Mouse (Mus musculus) midbrain, embryonic 10.5 days (tissue): ENCODE results near the gene Igfbp6. TPM values are rescaled to one million over a fixed set of nuclear protein-coding genes. Genes with fewer than 3 reads are reported as not detected.
"Not testable (repeated sequence)": the region's sequence is repeated elsewhere in the genome, so short reads cannot be mapped to it uniquely, and the experiment has no call there.

Experiments used
- DNase-seq: peaks from one replicate; pipeline ENCODE4 v3.0.0-alpha.2; 2017; ENCODE audit warnings: low spot score
- H3K27ac ChIP-seq: fragments of 300-500 bp; sonication (generic); replicated peaks from 2 replicates; pipeline ENCODE4 v1.5.1; 2016; ENCODE audit warnings: mild to moderate bottlenecking
- H3K27me3 ChIP-seq: fragments of 300-500 bp; sonication (generic); 2 replicates; pipeline ENCODE4 v1.6.1; 2016; ENCODE audit warnings: low read depth, mild to moderate bottlenecking; ENCODE audit not compliant: poor library complexity, severe bottlenecking
- H3K36me3 ChIP-seq: fragments of 300-500 bp; sonication (generic); 2 replicates; pipeline ENCODE4 v1.6.1; 2016; ENCODE audit warnings: mild to moderate bottlenecking, moderate library complexity
- H3K4me1 ChIP-seq: fragments of 300-500 bp; sonication (generic); 2 replicates; pipeline ENCODE4 v1.6.1; 2016
- H3K4me3 ChIP-seq: fragments of 300-500 bp; sonication (generic); 2 replicates; pipeline ENCODE4 v1.5.1; 2016; ENCODE audit warnings: mild to moderate bottlenecking, moderate library complexity
- H3K9me3 ChIP-seq: fragments of 300-500 bp; sonication (generic); replicated peaks from 2 replicates; pipeline ENCODE4 v1.6.1; 2016; ENCODE audit warnings: mild to moderate bottlenecking
- WGBS: fragments of 180-500 bp; shearing (Covaris S2); methylation state at CpG from one replicate; pipeline ENCODE4 v1.1.7; 2016; 5-methylcytosine and 5-hydroxymethylcytosine counted together
- polyA plus RNA-seq: library from polyadenylated mRNA; unstranded; fragments of >200 nt; fragmentation: Nextera tagmentation; extraction: Ambion mirVana; gene quantifications from 2 replicates; pipeline ENCODE4 v1.2.1, GENCODE M21; 2016

Gene Igfbp6
- polyA plus RNA-seq, 1 experiment from 2014 or later, result 0.38 TPM

GRCm38 (mm10) chr15:102150301-102151135 lies 6.4 kb downstream of the Igfbp6 start, which contains the start of gene Soat2:
Gene Soat2 (plus strand): TSS chr15:102150526.
- Histone ChIP-seq H3K36me3 (no peaks in the 10 kb centered on the region), H3K27ac (peak within 1 kb of the TSS; percentile 39; the same call in 1 of the 2 replicates), H3K27me3 (peaks cover 8% of the 10 kb centered on the region), H3K9me3 (no peaks in the 10 kb centered on the region), H3K4me3 (peak within 1 kb of the TSS; percentile 7; the same call in 1 of the 2 replicates), H3K4me1 (peaks cover 20% of the 10 kb centered on the region)
- 56% methylated on average over 20 of the region's 20 CpGs for WGBS
- DNase-seq, result no peak

- WGBS, result 44% methylated on average over 4 of the region's 4 CpGs
- H3K4me3 ChIP-seq, result no peak overlapping the region
- H3K27me3 ChIP-seq, result no peaks in the 10 kb centered on the region
- no peak for DNase-seq
- H3K4me1 ChIP-seq, result peaks cover 35% of the 10 kb centered on the region
- no peaks in the 10 kb centered on the region for H3K9me3 ChIP-seq
- H3K36me3 ChIP-seq, result no peaks in the 10 kb centered on the region
- H3K27ac ChIP-seq, result peak overlapping the region; percentile 76
Observed at GRCm38 (mm10) chr15:102152646-102153045, 8.5 kb downstream of the Igfbp6 start.

GRCm38 (mm10) chr15:102155006-102155405 lies 10.8 kb downstream of the Igfbp6 start:
- not testable (repeated sequence) for H3K4me3 ChIP-seq, DNase-seq, H3K27ac ChIP-seq, H3K36me3 ChIP-seq, H3K9me3 ChIP-seq, H3K27me3 ChIP-seq
- peaks cover 46% of the 10 kb centered on the region for H3K4me1 ChIP-seq
- 95% methylated on average over 6 of the region's 6 CpGs for WGBS

GRCm38 (mm10) chr15:102156836-102157235 lies 12.7 kb downstream of the Igfbp6 start:
- DNase-seq, result peak; percentile 57
- peak overlapping the region; percentile 82 for H3K27ac ChIP-seq
- H3K36me3 ChIP-seq, result no peaks in the 10 kb centered on the region
- H3K4me3 ChIP-seq, result 0 out of 2 replicates have a peak overlapping the region, but pooled peaks have one; percentile 14
- no peaks in the 10 kb centered on the region for H3K9me3 ChIP-seq
- 29% methylated on average over 20 of the region's 20 CpGs for WGBS
- peaks cover 46% of the 10 kb centered on the region for H3K4me1 ChIP-seq
- H3K27me3 ChIP-seq, result no peaks in the 10 kb centered on the region

- Histone ChIP-seq H3K9me3 (no peaks in the 10 kb centered on the region), H3K27me3 (no peaks in the 10 kb centered on the region), H3K27ac (0 out of 2 replicates have a peak overlapping the region, but pooled peaks have one; percentile 30), H3K4me1 (peaks cover 34% of the 10 kb centered on the region), H3K4me3 (no peak overlapping the region), H3K36me3 (no peaks in the 10 kb centered on the region)
- DNase-seq, result no peak
- 59% methylated on average over 27 of the region's 27 CpGs for WGBS
Observed at GRCm38 (mm10) chr15:102160415-102161060, 16.4 kb downstream of the Igfbp6 start.

GRCm38 (mm10) chr15:102163900-102164693 lies 19.9 kb downstream of the Igfbp6 start:
- 64% methylated on average over 3 of the region's 3 CpGs for WGBS
- Histone ChIP-seq H3K27ac (no peak overlapping the region), H3K9me3 (no peaks in the 10 kb centered on the region), H3K27me3 (no peaks in the 10 kb centered on the region), H3K4me1 (peaks cover 6% of the 10 kb centered on the region; the same call in 1 of the 2 replicates), H3K4me3 (no peak overlapping the region), H3K36me3 (no peaks in the 10 kb centered on the region)
- DNase-seq, result no peak

- 61% methylated on average over 6 of the region's 6 CpGs for WGBS
- Histone ChIP-seq H3K27ac (no peak overlapping the region), H3K4me1 (peaks cover 4% of the 10 kb centered on the region; the same call in 1 of the 2 replicates), H3K4me3 (no peak overlapping the region), H3K36me3 (no peaks in the 10 kb centered on the region), H3K27me3 (no peaks in the 10 kb centered on the region), H3K9me3 (no peaks in the 10 kb centered on the region)
- no peak for DNase-seq
Observed at GRCm38 (mm10) chr15:102165468-102166100, 21.4 kb downstream of the Igfbp6 start.

- 71% methylated on average over 6 of the region's 6 CpGs for WGBS
- no peak for DNase-seq
- no peaks in the 10 kb centered on the region for H3K27me3 ChIP-seq
- no peak overlapping the region for H3K27ac ChIP-seq
- no peaks in the 10 kb centered on the region for H3K4me1 ChIP-seq
- no peak overlapping the region for H3K4me3 ChIP-seq
- no peaks in the 10 kb centered on the region for H3K9me3 ChIP-seq
- no peaks in the 10 kb centered on the region for H3K36me3 ChIP-seq
Observed at GRCm38 (mm10) chr15:102167620-102168021, 23.5 kb downstream of the Igfbp6 start.

- Histone ChIP-seq H3K9me3 (no peaks in the 10 kb centered on the region), H3K27me3 (no peaks in the 10 kb centered on the region), H3K36me3 (no peaks in the 10 kb centered on the region), H3K4me1 (no peaks in the 10 kb centered on the region), H3K27ac (no peak overlapping the region), H3K4me3 (no peak overlapping the region)
- DNase-seq, result no peak
- 76% methylated on average over 2 of the region's 2 CpGs for WGBS
Observed at GRCm38 (mm10) chr15:102169064-102169463, 24.9 kb downstream of the Igfbp6 start.

GRCm38 (mm10) chr15:102173581-102173980 lies 29.4 kb downstream of the Igfbp6 start:
- no peak for DNase-seq
- Histone ChIP-seq H3K4me1 (no peaks in the 10 kb centered on the region), H3K9me3 (no peaks in the 10 kb centered on the region), H3K27ac (no peak overlapping the region), H3K27me3 (no peaks in the 10 kb centered on the region), H3K36me3 (no peaks in the 10 kb centered on the region), H3K4me3 (no peak overlapping the region)
- WGBS, result 83% methylated on average over 3 of the region's 3 CpGs

- DNase-seq, result no peak
- 0 out of 2 replicates have a peak, but pooled peaks cover 3% of the 10 kb centered on the region for H3K36me3 ChIP-seq
- no peak overlapping the region for H3K4me3 ChIP-seq
- no peaks in the 10 kb centered on the region for H3K9me3 ChIP-seq
- H3K27ac ChIP-seq, result no peak overlapping the region
- H3K4me1 ChIP-seq, result no peaks in the 10 kb centered on the region
- H3K27me3 ChIP-seq, result no peaks in the 10 kb centered on the region
- 91% methylated on average over 16 of the region's 16 CpGs for WGBS
Observed at GRCm38 (mm10) chr15:102175736-102176319, 31.7 kb downstream of the Igfbp6 start.
